Mouse (Mus musculus): ENCODE data around the gene Adrm1.
"Not testable (repeated sequence)": the region's sequence is repeated elsewhere in the genome, so short reads cannot be mapped to it uniquely, and the experiment has no call there.

The Adrm1 gene

DNA sequence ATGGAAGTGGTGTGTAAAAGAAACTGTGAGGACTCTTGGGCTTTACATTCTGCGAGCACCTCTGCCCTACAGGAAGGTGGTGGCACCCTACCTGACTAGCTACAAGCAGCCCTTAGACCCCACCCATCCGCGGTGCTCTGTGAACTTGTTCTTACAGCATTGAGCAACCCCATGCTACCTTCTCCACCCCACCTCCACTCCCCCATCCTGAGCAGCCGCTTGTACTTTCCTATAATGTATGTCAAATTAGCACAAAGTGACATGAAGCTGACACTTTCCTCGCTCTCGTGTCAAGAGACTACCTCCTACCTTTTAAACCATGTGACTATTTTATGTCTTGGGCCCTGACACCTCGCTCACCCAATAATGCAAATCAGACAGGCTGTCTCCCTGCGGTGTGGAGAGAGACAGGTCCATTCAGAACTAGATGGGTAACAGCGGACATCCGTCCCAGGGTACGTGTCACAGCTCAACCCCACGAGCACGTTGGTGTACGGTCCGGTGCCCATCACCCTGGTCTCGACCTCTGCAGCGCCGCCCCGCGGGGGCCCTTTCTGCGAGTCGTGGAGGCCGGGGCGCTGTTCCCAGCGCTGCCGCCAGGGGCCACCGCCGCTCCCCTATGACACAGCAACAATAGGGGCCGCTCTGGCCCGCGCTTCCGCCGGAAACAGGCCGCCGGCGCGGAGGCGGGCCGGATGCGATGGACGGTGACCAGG, at the start of gene Adrm1:
Adrm1 (plus strand) TSS at position 680 of the 716 bp plus-strand sequence.
- peak; percentile 96 to 98 for DNase-seq (ENCODE audit: low spot score in 2 of 2)

DNA sequence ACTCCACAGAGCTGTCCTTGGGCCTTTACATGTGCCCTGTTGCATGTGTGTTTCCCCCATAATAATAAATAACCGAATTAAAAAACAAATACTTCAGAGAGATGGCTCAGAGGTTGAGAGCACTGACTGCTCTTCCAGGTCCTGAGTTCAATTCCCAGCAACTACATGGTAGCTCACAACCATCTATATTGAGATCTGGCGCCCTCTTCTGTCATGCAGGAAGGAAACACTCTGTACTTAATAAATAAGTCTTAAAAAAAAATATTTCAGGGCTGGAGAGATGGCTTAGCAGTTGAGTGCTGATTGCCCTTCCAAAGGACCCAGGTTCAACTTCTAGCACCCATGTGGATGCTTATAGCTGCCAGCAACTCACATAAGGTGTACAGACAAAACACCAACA, 47.1 kb upstream of the Adrm1 start:
- no peak for DNase-seq (ENCODE audit: low spot score in 2 of 2)

DNA sequence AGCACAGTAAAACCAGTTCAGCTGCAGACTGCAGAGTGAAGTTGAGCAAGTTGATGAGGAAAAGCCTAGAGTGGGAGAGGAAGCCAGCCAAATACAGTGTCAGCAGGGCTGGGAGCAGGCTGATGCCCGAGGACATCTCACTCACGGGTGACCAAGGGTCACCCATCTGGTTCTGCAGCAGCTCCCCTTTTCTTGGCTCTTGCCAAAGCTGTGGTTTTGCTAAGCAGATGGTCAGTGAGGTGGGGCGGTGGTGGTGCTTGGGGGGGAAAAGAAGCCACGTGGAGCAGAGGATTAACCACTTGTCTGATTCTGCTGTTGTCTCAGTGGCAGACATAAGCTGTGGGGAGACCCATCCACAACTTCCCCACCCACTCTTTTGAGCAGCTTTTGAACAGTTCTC, 45.1 kb upstream of the Adrm1 start:
- no peak for DNase-seq (ENCODE audit: low spot score in 2 of 2)

DNA sequence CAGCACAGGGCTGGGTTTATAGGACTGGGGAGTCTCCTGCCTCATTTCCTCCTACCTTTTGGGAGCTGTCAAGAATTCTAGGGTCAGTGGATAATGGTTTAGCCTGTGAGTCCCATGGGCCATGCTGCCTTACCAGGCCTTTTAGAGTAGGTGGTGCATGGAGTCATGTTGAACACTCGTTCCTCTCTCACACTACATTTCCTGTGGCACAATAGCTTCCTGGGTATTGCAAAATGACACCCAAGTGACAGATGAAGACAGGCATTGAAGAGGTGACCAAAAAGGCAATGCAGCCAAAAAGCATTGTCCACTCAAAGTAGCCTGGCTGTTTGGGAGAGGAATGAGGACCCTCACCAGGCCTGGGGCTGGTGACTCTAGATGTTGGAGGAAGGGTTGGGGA, 43.6 kb upstream of the Adrm1 start:
- DNase-seq (ENCODE audit: low spot score in 2 of 2) = no peak

DNA sequence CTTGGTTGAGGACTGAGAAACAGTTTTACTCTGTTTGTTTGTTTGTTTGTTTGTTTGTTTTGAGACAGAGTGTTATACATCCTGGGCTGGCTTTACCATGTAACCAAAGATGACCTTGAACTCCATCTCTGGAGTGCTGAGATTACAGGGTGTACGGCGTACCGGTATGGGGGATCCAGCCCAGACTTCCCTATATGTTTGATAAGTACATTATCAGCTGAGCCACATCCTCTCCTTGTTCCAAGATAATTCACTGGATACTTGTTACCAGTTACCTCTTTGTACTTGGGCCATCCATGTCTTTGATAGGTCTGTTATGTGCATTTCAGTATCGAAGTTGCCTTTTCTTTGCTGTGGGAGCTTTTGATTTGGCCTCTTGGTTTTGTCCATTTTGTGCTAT, 38.1 kb upstream of the Adrm1 start:
- no peak for DNase-seq (ENCODE audit: low spot score in 2 of 2)

DNA sequence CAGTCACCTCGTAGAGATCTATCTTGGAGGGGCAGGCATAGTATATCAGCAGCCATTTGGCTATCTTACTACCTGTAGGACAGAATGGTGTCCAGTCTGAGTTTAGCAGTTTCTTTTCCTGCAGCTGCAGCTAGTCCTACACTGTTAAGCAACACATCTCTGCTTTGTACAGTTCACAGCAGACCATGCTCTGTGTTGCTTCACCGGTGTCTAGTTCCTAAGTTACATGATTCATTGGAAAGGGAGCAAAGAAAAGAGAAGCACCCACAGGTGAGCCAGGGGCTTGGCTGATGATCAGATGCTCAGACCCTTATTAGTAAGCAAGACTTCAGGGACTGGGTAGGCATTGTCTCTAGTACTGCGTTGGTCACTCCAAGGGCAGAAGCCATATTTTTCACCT, 37.4 kb upstream of the Adrm1 start:
- DNase-seq (ENCODE audit: low spot score in 2 of 2) = no peak

DNA sequence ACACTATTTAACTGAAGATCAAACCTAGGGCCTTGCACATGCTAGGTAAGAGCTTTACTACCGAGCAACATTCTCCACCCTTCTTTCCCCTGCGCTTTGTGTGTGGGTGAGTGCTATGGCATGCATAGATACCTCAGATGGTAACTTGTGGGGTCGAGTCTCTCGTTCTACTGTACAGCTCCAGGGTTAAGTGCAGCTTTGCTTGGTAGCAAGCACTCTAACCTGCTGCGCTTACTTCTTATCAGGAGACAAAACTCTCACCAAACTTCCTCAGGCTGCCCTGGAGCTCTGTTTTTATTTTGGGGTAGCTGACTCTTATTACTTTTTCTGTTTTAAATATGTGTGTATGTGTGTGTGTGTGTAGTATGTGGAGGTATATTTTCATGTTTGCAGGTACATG, 35.9 kb upstream of the Adrm1 start:
- no peak for DNase-seq (ENCODE audit: low spot score in 2 of 2)

DNA sequence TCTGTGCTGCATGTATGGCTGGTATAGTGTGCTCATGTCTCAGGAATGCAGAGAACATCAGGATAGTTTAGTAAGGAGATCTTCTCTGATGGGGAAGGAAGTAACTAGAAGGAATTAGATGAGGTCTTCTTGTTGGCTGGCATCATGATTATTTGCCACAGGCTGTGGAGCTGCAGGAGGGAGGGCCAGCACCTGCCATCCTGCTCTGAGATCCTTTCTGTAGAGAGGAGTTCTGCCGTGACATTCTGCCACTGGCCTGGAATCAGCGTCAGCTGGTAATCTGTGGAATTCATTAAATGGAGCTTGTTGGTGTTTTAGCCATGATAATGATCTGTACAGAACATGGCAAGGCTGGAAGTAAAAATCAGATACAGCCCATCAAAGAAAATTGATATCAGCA, 25.2 kb upstream of the Adrm1 start:
- DNase-seq (ENCODE audit: low spot score in 2 of 2) = no peak

DNA sequence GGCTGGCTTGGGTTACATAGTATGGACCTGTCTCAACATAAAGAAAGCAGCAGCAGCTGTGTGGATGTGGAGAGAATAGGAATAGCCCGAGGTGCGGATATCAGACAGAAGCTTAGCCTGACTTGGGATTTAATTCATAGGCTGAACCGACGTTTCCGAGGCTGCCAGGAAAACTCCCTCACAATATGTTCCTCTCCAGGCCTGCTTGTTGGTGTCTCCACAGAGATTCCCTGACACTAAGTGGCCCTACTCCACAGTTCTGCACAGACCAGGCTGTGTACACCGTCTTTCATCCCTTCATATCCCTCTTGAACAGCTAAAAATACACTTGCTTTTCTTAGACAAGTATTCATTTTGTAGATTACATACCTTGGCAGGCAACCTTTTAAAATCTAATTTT, 23.9 kb upstream of the Adrm1 start:
- peak; percentile 22 to 55 for DNase-seq (ENCODE audit: low spot score in 2 of 2)

DNA sequence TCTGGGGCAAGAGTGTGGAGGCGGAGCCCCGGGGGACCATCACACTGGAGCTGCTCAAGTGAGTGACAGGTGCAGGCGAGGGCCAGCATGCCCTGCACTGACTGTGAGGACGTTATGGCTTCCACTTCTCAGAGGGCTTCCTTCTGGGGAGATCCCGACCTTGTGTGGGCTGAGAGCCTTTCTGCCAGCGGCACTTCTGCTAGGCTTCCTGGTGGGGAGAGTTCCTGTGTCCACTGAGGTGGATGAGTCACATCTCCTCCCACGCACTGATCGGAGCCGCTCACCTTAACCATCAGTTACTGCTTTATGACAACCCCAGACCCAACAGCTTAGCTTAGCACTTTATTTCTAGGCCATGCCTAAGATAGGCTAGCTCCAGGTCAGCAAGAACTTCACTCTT, 22.7 kb upstream of the Adrm1 start:
- no peak for DNase-seq (ENCODE audit: low spot score in 2 of 2)

DNA sequence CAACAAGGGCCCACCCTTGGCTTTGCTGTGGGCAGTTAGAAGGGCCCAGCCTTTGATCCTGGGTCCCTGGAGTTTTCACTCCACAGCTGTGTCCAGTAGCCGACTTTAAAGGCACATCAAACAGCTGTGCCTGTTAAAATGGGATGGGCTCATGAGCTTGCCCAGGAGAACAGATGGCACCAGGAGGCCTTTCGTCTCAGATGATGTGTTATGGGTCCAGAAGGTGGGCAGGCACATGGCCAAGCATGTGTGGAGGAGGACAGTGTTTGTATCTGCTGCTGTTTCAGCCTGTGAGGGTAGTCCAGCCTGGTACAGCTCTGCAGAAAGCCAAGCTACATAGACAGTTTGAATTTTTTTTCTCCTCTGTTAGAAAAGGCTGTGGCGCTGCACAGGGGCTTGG, 16.5 kb upstream of the Adrm1 start:
- peak in 1 of 2 experiments; percentile 65 for DNase-seq (ENCODE audit: low spot score in 2 of 2)

DNA sequence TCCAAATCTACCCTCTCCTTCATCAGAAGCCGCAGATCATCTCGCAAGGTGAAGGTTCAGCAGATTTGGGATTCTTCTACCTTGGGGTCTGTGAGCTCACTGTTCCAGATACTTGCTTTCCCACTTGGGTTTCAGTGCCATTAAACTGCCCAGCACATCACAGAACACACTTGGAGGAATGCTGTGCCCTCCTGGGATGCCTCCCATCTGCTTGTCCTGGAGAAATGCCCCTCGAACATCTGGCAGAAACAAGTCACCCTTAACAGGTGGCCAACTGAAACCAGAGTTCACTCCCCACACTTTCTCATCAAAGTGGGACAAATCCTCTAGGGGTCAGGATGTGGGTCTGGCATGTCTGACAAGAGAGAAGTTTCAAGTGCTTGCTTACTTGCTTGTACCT, 12.7 kb upstream of the Adrm1 start:
- no peak for DNase-seq (ENCODE audit: low spot score in 2 of 2)

DNA sequence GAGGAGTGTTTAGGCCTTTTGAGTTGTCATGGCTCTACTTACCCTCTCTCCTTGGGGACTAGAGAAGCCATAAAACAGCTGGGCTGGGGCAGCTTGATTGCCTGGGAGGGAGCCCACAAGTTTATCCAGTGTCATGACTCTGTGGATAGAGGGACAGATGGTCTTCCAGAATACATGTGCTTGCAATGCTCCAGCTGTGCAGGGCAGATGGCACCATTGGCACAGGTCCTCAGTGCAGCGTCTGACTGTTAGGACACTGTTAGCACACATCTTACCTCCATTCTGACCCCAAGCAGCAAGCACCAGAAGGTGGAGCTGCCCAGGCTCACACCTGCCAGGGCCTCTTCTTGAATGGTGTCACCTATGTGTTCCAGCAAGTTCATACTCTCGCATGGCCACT, 5.4 kb upstream of the Adrm1 start:
- DNase-seq (ENCODE audit: low spot score in 2 of 2) = no peak

DNA sequence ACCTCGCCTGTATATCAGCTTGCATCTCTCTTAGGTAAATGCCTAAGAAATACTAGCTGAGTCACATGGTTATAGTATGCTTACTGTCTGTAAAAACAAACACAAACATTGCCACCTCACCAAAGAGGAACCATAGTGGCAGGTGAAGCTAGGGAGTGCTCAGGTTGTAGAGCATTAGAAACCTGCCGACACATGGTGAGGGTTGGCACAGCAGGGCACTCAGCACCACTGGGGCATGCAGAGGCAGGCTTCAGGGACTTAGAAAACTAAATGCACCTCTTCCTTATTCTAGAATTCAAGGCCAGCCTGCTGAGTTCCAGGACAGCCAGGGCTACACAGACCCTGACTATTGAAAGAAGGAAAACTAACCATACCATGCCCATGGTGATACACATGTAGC, 4.4 kb upstream of the Adrm1 start:
- DNase-seq (ENCODE audit: low spot score in 2 of 2) = no peak

DNA sequence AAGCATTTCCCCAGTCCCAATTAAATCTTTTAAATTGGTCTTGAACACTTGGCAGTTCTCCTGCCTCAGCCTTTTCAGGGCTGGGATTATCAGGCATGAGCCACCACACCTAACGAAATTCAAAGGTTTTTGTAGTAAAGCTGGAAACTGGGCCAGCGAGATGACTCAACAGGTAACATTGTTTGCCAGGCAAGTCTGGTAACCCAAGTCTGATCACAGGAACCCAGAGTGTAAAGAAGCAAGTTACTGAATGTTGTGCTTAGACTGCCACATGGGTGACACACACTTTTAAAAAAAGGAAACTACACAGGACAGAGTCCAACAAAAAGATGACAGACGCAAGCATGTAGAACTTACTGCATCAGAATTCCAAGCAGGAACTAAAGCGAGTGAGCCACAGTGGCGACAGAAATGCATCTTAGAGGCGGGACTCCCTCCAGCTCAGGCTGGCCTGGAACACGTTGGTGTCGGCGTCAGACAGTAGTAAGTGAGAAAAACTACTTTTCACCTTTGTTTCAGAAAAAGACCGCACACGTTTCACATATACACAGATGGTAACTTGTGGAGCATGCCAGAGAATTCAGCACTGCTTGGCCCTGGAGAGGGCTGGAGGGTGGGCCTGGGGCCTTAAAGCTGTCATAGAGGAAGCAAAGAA, 1.0 kb upstream of the Adrm1 start:
- DNase-seq (ENCODE audit: low spot score in 2 of 2) = peak in 1 of 2 experiments; percentile 28

DNA sequence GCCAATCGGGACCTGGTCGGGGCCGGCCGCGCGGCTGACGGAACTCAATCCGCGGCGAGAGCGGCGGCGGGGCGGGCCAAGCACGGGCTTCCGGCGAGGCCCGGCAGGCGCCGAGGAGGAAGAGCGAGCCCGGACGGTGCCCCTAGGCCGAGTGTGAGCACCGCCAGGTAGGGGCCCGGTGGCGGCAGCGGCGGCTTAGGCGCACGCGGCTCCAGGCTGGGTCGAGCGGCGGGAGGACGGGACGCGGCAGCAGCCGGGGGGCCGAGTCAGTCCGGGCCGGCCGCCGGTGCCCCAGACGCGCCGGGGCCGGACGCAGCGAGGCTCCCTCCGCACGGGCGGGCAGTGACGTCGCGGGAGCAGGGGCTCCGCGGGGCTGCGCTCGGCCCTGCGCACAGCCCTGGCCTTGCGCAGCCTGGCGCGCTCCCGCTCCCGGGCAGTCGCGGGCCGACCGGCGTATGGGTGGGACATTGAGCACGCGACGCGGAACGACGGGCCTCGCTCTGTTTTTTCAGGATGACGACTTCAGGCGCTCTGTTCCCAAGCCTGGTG, 311 bp downstream of the Adrm1 start:
- no peak for DNase-seq (ENCODE audit: low spot score in 2 of 2)

DNA sequence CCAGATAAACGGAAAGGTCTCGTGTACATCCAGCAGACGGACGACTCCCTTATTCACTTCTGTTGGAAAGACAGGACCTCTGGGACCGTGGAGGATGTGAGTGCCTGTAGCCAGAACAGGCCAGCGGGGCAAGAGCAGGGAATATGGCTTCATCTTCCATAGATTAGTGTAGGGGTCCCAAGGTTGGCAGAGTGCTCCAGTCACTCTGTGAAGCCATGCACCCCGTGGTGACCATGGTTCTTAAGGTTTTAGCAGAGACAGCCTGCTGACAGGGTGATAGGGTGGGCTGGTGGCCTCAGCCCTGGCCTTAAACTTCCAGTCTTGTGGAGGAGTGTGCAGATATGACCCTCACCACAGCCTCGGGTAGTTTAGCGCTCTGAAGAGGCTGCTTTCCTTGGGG, 867 bp downstream of the Adrm1 start:
- no peak for DNase-seq (ENCODE audit: low spot score in 2 of 2)

DNA sequence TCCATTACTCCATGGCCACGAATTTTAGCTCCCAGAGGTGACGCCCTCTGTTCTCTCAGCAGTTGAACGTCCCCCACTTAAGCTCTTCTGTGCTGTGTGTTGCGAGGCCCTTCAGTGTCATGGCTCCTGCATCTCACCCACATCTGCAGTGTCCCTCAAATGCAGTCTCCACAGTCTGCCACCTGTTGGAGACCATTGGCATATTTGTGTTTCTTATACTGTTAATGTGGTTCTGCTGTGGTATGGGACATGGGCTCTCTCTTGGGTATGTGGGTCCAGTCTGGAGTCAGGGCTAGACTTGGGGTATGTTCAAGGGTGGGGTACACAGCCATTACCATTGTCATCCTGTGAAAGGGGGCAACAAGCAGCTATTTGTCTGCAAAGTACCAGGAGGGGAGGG, 1.9 kb downstream of the Adrm1 start:
- DNase-seq (ENCODE audit: low spot score in 2 of 2) = no peak

DNA sequence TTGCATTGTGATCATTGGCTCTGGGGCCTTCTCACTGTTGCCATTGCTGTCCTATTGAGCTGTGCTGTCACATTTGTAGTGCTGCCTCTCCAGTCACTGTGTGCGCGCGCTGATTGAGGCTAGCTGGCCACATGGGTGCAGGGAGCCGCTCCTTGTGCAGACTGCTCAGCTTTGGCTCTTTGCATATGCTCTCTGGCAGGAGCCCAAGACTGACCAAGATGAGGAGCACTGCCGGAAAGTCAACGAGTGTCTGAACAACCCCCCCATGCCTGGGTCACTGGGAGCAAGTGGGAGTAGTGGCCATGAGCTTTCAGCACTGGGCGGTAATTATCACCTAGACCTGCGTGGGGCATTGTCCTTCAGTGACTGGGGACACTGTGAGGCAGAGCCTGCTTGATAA, 2.4 kb downstream of the Adrm1 start:
- DNase-seq (ENCODE audit: low spot score in 2 of 2) = not testable (repeated sequence)

DNA sequence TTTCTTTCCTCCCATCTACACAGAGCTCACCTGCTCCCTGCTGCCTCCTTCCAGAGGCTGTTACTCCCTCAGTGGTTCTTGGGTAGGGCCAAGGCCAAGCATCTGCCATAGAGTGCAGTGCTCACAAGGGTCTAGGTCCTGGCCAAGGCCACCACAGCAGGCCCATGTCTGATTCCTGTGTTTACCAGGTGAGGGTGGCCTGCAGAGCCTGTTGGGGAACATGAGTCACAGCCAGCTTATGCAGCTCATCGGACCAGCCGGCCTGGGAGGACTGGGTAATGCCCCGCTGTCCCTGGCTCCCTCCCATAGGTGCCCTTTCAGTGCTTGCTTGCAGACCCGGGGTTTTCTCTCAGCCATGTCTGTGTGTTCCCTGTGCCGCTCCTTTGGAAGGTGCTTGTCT, 2.8 kb downstream of the Adrm1 start:
- DNase-seq (ENCODE audit: low spot score in 2 of 2) = no peak

DNA sequence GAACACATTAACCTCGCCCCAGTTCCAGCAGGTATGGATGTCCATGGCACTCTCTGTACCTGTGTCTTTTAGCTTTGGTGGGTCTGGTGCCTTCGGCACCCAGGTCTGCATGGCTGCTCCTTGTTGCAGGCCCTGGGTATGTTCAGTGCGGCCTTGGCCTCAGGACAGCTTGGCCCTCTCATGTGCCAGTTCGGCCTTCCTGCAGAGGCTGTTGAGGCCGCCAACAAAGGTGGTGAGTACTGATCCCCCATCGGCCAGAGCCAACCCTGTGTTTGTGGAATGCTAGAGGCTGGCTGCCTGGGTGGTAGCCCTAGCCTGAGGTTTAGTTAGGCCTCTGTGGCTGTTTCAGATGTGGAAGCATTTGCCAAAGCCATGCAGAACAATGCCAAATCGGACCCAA, 4.4 kb downstream of the Adrm1 start:
- DNase-seq (ENCODE audit: low spot score in 2 of 2) = no peak

DNA sequence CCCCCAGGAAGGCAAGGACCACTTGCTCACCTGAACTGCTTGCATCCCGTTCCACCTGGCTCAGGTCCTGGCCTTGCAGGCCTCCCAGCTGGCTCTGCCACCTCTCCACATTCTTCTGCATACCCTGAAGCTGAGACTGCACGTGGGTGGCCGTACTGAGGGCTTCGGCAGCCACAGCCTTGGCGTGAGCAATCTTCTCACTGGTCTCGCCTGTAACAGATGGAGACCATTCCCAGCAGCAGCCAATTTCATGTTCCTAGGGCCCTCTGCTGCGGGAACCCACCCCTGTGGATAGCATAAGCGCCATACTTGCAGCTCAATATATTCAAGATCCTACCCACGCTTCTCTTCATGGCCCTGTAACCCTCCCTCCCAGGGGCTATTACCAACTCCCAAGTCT, 10.3 kb downstream of the Adrm1 start:
- DNase-seq (ENCODE audit: low spot score in 2 of 2) = peak in 1 of 2 experiments; percentile 24

DNA sequence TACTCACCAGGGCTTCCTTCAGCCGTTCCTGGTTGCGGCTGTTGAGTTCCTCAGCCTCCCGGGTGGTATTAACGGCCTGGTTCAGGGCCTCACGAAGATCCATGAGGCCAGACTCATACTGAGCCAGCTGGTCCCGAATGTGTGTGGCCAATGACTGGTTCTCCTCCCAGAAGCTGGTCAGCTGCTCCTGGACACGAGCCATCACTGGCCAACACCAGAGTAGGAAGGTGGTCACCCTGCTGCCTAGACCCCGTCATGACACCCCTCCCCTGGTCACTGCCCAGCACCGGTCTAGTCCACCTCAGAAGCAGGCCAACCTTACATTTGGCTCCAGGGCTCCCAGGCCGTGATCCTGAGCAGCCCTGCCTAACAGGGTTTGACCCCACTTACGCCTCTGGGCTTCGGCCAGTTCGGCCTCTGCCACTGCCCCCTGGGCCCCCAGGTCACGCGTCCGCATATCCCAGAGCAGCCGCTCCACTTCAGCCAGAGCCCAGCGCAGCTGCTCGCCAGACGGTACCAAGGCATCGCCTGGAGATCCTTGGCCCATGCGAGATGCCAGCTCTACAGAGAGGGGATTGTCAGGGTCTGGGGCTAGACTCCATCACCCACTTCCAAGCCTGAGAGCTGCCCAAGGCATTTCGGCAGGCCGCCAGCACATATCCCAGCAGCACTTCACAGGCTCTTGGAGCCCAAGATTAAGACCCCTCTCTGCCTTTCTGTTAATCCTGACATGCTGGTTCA, 12.9 kb downstream of the Adrm1 start:
- DNase-seq (ENCODE audit: low spot score in 2 of 2) = no peak

Data from frontal cortex, postnatal 36 days (tissue).